Mouse (Mus musculus): Measurements from ENCODE around the gene Cd164l2.

- no peak for TF ChIP-seq CTCF (IDR thresholded peaks at IDR 0.05; ENCODE audit: borderline replicate concordance, insufficient read depth, low read length)
- TF ChIP-seq POLR2A (IDR thresholded peaks at IDR 0.05; ENCODE audit: low read depth, low read length): no peak
Measured at GRCm38 (mm10) chr4:133264559-133264958, 52.6 kb downstream of the Cd164l2 start.

Measured in embryonic fibroblast, embryonic 13.5 days (primary cell).